Mouse (Mus musculus) gastrocnemius, postnatal 14 days (tissue): ENCODE results near the gene Clip2. TPM values are rescaled to one million over a fixed set of nuclear protein-coding genes. Genes with fewer than 3 reads are reported as not detected.
"Not testable (repeated sequence)": the region's sequence is repeated elsewhere in the genome, so short reads cannot be mapped to it uniquely, and the experiment has no call there.

Experiments used
- DNase-seq: peaks from one replicate; pipeline ENCODE4 v3.0.0; 2021; ENCODE audit warnings: mixed read lengths
- intact Hi-C: fragments of 180-260 bp; cut with DNase I; formaldehyde crosslinking; loops from one replicate; pipeline ENCODE4 v1.15.1; 2025; ENCODE audit warnings: low total_unique reads
- total RNA-seq, 2 experiments: library from RNA; stranded (reverse); gene quantifications; 2 replicates each; pipeline ENCODE4 v1.2.3; 2021

The Clip2 gene
- total RNA-seq, 2 experiments from 2014 or later = 6.4 to 8.4 TPM

DNA sequence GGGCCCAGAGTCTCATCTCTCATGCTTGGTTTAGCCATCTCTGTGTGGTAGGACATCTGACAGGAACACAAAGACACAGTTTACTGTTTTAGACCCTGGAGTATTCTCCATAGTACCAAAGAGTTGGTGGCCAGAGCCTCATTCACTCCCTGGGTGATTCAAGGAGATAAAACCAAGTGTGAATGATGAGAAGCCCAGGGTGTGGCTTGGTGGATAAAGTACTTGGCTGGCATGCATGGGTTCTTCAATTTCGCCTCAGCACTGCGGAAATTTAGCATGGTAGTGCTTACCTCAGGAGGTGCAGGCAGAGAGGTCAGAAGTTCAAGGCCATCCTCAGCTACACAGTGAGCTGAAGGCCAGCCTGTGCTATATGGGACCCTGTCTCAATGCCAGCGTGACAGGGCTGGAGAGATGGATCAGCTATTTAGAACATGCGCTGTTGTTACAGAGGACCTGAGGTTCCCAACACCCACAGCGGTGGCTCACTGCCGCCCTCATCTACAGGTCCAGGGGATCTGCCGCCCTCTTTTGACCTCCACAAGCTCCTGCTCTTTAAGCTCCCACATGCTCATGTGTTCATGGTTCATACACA lies 82.6 kb downstream of the Clip2 start:
- no peak for DNase-seq
- intact Hi-C loops = no loop called here

- intact Hi-C loops = no loop called here
- DNase-seq = no peak
Measured at GRCm38 (mm10) chr5:134468158-134468765, 84.0 kb downstream of the Clip2 start.

DNA sequence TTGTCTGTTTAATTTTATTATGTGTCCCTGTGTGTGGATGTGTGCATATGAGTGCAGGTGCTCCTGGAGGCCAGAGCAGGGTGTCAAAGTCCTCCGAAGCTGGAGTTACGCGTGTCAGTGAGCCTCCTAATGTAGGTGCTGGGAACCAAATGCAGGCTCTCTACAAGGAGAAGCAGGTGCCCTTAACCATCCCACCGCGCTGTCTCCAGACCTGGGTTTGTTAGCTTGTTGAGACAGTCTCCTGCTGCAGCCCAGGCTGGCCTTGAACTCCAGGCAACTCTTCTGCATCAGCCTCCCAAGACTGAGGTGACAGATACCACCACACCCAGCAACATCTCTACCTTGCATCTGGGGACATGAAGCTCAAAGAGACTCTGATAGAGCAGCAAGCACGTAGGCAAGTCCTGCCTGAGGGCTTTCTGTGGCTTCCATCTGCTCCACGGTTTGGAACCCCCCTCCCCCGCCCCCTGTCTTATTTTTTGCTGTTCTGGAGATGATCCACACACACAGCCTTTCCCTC lies 85.1 kb downstream of the Clip2 start:
- intact Hi-C loops = no loop called here
- no peak for DNase-seq

DNA sequence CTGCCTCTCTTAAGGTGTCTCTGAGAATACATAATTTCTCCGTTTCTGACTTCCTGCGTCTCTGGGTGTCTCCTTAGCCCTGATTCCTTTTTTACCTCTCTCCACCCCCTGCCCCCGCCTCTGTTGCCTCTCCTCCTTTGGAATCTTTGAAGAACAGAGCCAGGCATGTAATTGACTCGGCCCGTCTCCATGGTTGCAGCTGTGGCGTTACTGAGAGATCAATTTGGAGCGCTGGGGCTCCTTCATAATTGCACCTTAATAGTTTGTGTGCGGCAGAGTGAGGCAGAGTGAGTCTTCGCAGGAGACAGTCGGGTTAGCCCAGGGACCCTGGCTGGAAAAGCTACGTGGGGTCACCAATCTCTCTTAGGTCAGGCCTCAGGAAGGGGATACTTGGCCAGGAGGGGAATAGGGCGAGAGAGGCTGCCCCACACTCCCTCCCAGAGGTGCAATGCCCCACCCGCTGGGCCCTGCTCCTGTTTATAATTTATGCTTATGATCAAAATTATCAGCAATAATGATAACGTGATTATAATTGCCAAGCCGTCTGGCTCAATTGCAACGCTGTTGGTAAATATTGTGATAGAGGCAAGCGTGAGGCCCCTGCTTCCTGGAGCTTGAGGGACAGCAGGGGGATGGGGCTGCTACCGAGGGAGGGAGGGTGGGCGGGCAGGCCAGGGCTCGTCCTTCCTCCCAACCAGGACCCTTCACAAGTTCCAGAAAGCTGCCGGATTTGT lies 85.8 kb downstream of the Clip2 start:
- no peak for DNase-seq
- intact Hi-C loops = no loop called here

- DNase-seq = no peak
- intact Hi-C loops = no loop called here
Measured at GRCm38 (mm10) chr5:134465197-134465596, 87.0 kb downstream of the Clip2 start.

DNA sequence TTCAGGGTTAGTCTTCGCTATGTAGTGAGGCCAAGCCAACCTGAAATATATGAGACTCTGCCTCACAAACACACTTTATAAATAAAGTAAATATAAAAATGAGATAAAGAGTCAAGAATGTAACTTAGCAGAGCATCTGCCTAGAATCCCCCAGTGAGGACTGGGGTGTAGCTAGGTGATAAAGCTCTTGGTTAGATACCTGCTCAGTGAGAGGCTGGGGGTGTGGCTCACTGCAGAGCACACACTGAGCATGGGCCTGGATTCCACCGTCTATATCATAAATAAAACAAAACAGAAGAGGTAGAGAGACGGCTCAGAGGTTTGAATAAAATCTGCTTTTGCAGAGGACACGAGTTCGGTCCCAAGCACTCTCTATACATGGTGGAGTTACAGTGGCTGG lies 88.0 kb downstream of the Clip2 start:
- intact Hi-C loops = no loop called here
- DNase-seq = no peak

GRCm38 (mm10) chr5:134462731-134463130 lies 89.5 kb downstream of the Clip2 start:
- intact Hi-C loops = no loop called here
- no peak for DNase-seq

GRCm38 (mm10) chr5:134462316-134462715 lies 89.9 kb downstream of the Clip2 start:
- intact Hi-C loops = no loop called here
- DNase-seq = no peak

DNA sequence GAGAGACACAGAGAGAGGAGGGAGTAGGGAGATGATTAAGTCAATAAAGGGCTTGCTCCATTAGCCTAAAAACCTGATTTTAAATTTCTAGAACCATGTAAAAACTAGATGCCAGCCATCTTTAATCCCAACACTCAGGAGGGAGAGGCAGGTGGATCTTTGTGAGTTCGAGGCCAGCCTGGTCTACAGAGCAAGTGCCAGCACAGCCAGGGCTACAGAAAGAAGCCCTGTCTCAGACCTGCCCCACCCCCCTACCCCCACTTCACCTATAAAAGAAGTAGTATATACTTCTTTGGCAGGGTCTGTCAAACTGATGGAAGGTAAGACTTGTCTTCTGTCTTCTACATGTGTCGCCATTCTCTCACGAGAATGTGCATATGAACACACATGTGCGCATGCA lies 91.7 kb downstream of the Clip2 start:
- no peak for DNase-seq
- intact Hi-C loops = no loop called here

GRCm38 (mm10) chr5:134459096-134459495 lies 93.1 kb downstream of the Clip2 start:
- no peak for DNase-seq
- intact Hi-C loops = no loop called here

DNA sequence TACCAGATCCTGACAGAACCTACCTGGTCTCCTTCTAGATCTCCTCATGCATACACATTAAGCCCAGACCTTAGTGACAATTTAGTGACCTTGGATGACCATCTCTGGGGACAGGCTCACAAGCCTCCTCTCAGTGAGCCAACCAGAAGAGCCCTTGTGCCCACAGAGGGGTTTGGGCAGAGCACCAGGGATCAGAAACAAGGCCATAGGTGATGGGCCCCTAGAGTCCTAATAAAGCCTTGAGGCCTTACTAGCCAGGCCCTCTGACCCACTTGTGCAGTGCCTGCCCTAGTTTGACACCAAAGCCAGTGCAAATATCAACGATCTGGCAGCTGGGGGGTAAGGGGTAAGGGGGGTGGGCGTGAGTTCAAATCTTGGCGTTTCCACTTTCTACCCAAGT lies 93.8 kb downstream of the Clip2 start:
- DNase-seq = no peak
- intact Hi-C loops = no loop called here

DNA sequence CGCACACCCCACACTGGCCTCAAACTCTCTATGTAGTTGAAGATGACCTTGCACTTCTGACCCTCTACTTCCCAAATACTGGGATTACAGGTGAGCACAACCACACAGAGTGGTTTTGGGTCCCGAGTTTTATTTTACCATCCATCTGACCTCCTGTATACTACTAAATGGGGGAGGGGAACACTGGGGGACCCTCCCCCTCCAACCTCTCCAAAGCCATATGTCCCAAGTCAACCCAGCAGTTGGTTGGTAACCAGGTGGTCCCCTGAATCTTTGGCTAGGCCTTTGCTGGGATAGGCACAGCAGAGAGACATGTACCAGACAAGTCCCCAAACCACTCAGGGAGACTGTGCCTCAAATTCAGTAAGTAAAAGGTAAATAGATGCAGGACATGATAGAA lies 94.9 kb downstream of the Clip2 start:
- no peak for DNase-seq
- intact Hi-C loops = no loop called here

DNA sequence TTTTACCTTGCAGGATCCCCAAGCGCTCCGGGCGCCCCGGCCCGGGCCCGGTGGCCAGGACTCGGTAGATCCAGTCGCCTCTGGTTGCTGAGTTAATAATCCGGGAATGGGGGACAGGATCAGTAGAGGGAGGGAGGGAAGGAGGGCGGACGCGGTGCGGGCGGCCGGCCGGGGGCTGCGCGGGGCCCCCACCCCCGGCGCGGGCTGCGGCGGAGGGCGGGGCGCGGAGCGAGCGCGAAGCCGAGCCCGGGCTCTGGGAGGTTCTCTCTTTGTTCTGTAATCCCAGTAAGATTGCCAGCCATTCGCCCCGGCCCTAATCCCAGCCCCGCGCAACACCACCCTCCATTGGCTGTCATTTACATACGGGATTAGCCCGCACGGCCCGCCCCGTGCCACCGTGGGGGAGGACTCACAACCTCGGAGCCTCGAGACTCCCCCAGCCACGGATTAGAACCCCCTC lies 95.7 kb downstream of the Clip2 start, which contains the start of gene Gtf2ird1:
Gtf2ird1 (minus strand) TSS at position 214 of the 460 bp plus-strand sequence.
- intact Hi-C loops = no loop called here
- DNase-seq = peak; percentile 82

DNA sequence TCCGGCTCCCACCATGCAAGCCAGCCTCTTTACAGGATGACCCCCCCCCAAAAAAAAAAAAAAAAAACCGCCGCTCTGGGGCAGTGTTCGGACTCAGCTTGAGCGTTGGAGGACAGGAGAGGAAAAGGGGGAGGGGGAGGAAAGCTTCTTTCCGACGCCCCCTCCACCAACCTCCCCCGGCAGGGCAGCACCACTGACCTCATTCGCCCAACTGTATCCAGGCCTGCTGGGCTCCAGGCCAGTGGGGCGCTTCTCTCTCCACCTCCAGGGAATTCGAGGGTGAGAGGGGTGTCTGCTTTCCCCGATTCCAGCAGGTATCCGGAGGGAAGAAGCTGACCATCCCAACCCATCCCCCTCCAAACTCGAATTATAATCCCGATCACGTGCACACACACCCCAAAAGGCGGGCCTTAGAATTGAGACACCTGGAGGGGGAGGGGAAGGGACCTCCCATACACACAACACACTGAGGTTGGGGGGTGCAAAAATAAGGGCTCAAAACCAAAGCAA lies 96.3 kb downstream of the Clip2 start:
- intact Hi-C loops = no loop called here
- no peak for DNase-seq

- DNase-seq = no peak
- intact Hi-C loops = no loop called here
Measured at GRCm38 (mm10) chr5:134455186-134455895, 96.9 kb downstream of the Clip2 start.

- DNase-seq = no peak
- intact Hi-C loops = no loop called here
Measured at GRCm38 (mm10) chr5:134454421-134454820, 97.8 kb downstream of the Clip2 start.

DNA sequence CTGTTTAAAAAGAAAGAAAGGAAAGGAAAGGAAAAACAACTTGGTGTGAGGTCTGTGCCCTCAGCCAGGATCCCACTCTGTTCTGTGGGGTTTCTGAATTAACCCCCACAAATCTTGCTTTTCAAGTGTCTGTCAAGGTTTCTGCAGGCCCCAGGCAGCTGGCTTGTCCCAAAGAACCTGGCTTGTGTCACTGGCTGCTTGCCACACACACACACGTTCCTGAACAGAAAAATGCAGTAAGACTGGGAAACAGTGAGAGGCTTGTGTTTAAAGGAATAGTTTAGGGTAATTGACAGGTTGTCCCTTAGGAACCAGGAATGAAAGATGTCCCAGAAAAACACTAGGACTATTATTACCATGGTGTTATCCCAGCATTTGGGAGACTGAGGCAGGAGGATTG lies 98.7 kb downstream of the Clip2 start:
- no peak for DNase-seq
- intact Hi-C loops = no loop called here

- intact Hi-C loops, DNase-seq: not testable (repeated sequence)
Measured at GRCm38 (mm10) chr5:134446755-134447154, 105.5 kb downstream of the Clip2 start.

GRCm38 (mm10) chr5:134445895-134446294 lies 106.3 kb downstream of the Clip2 start:
- intact Hi-C loops = no loop called here

More at GRCm38 (mm10) chr5:134445895-134446294, 106.3 kb downstream of the Clip2 start:
- DNase-seq = no peak
